Mouse (Mus musculus) cerebellum, postnatal 10 days (tissue): ENCODE measurements around the gene Gnl3l.
A peak's percentile ranks its signal among the peaks of the same experiment; 100 is the strongest.

ENCODE experiments used
- DNase-seq, 2 experiments: peaks; one replicate each; pipeline ENCODE4 v3.0.0; 2021; ENCODE audit warnings: mixed read lengths in 2 of 2

Gene Gnl3l

DNA sequence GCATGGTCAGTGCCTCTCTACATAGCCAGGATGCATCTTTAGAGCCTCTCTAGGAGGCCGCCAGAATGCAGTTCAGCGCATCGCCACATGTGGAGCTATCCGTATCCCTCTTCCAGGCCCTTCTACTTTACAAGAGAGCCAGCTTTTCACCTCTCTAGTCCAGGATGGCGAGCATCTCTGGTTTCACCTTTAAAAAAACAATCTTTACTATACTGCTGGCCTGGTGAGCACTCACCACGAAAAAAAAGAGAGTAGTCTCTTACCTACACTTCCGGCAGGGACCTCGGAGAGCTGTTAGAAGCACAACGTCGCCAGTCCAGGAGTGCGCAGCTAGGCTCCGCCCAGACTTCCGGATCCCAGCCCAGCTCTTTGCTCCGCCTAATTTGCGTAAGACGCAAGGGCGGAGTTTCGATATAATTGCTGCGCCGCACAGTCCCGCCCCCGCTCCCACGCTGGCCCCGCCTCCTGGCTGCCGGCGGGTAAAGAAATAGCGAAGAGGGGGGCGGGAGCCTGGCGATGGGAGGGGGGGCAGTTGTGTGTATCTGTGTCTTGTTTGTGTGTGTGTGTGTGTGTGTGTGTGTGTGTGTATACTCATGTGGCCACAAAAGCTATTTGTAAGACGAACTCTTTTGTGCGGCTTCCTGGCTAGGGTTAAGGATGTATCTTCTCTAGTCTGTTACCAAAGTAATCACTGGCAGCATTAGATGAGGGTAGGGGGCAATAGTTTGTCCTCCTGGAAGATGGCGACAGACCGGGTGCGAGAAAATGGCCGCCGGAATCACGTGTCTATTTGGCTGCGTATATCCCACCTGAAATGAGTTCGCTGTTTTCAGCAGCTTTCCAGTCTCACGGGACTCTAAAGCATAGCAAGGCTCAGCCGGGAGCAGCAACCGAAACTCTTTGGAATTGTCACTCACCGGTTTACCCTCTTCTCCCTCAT lies at the start of gene Gnl3l:
Gene Gnl3l (minus strand): TSS at position 385 of the 940 bp plus-strand sequence.
- peak; percentile 92 to 95 for DNase-seq

DNA sequence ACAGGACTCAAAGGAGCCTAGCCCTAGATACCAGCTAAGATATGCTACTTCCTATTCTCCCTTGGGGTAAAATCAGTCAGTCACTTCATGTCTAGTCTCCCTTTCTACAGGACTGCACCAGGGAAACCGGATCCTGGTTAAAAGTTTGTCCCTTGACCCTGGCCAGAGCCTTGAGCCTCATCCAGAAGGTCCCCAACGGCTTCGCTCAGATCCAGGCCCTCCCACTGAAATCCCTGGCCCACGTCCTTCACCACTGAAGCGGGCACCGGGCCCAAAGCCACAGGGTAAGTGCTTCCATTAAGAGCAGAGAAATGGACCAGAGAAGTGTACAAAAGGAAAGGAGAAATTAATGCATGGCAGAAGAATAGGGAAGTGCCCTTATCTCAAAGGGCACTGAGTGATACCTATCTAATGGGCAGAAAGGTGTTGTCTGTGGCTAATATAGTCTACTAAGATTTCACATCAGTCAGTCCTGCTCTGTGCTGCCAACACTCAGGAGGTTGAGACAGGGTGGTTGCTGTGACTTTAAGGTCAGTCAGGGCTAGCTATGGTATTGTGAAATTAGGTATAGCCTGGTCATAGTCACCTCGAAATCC lies 49.0 kb upstream of the Gnl3l start:
- DNase-seq, result peak; percentile 33 to 52

DNA sequence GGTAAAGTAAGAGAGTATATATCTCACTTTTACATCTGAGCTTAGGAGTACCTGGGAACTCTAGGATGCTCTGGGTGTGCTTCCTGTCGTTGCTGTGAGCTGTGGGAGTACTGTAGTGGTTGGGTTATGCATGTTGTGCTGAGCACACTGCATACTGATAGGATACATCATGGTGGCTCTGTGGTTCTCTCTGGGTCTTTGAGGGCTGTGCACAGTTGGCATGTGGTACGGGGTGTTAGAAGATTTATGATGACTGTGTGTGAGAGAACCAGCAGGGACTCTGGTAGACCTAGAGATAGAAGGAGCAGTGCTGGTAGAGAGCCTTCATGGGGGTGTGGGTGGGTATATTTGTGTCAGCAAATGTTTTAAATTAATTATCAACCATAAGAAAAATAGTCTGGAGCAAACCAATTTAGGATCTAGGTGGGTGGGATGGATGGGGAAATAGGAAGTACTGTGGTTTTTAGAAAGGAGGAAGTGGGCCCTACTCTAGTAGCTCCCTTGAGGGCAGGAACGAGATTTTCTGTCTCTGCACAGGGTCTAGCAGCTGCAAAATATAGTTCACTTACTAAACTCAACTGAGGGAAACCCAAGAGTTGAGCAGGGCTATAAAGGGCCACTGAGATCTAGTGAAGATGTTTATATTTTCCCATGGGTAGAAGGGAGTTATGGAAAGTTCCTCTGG lies 44.6 kb upstream of the Gnl3l start:
- DNase-seq, result no peak

DNA sequence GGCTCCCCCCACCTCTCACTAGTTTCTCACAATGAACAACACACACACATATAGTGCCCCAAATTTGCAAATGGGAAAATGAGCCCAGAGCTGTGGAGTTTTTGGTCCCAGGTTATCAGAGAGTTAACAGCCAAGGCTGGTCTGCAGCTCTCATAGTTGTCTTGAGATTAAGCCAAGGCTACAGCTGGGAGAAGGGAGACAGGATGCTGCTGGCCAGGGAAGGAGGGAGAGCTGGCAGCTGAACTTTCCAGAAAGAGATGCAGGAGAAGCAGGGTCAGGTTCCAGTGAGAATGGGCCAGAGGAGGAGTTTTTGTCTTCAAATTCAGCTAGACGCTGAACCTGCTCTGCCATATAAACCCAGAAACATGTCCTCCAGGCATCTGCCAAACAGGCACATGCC lies 42.2 kb upstream of the Gnl3l start:
- peak; percentile 28 to 43 for DNase-seq

DNA sequence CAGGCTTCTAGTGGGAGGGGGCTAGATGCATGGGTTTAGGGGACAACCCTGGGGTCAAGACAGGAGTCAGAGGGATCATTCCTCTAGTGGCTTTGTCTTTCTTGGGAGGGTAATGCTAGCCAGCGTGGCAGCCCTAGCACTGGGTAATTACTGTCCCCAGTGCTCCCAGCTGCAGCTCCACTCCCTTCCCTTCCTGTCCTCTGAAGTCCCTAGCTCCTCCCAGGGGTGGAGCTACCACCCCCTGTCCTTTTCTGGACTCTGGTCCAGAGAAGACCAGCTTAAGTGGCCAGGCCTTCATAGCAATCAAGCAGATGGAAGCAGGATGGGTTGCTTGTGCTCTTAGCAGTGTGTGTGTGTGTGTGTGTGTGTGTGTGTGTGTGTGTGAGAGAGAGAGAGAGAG lies 38.4 kb upstream of the Gnl3l start:
- DNase-seq, result peak; percentile 15 to 25

DNA sequence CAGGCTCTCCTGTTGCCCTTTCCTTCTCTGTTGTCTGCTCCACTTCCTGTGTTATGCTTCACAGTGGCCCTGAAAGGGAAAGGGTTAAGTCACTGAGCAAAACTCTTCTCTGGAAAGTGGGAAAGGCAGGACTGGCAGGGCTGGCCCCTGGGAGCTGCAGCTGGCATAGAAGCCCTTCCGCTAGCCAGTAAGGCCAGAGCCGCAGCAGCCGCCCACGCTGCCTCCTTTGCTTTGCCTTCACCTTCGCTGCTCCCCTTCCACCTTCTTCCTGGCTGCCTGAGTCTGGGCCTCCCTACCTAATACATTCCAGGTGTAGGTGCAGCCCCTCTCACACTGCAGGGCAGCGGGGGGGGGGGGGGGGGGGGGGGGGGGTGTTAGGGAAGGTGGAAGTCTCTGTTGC lies 37.4 kb upstream of the Gnl3l start:
- no peak for DNase-seq

DNA sequence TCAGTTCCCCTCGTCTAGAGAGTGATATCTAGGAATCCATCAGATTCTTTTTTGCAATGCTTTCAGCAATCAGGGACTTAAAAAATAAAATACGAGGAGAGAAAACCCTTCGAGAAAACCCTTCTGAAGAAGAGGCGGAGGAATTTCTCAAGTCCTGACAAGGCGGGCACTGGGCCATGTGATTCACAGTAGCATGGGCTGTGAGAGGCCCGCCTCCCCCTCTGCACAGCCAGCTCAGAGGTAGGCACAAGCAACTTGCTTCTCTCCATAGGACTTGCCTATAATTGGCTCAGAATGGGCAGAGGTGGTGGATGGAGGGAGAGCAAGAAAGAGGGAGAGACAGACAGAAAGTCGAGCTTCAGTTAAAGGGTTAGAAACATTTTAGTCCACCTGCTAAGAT lies 33.2 kb upstream of the Gnl3l start:
- DNase-seq, result peak; percentile 36 to 48

DNA sequence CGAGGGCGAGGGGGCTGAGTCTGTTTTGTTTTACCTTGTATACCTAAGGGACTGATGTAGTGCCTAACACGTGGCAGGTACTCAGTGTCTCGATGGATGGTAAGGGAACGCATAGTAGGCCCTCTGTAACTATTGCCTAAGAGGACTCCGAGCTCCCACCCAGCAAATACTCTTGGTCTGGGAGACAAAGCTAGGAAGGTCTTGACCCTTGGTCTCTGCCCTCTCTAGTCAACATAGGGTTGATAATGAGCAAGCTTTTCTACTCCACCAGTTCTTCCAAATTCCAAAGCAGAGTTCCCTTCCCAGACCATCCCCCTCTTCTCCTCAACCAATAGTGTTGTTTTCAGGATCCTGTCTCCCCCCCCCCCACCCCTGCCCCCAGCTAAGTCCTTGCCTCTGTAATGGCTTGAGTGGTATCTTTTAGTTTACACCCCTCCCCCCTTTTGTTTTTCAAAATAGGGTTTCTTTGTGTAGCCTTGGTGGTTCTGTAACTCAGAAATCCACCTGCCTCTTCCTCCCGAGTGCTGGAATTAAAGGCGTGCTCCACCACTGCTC lies 32.6 kb upstream of the Gnl3l start:
- no peak for DNase-seq

DNA sequence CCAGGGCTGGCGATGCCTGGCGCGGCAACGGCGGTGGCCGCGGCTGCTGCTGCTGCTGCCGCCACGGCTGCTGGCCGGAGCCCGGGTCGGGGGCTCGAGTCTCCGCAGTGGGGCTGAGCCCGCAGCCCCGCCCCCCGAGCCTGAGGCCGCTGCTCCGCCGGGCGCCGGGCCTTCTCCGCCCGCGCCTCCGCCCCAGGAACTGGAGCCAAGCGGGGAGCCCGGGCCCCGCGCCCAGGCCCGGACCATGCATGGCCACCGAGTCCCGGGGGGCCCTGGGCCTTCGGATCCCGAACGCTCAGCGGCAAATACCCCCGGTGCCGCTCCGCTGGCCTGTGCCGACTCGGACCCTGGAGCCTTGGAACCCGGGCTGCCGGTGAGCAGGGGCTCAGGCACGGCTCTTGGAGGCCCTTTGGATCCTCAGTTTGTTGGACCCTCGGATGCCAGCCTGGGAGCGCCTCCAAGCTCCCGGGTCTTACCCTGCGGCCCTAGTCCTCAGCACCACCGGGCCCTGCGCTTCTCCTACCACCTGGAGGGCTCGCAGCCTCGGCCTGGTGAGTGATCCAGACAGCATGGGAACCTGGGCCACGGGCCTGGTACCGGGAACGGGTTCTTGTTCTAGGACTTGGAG lies 30.4 kb upstream of the Gnl3l start:
- peak; percentile 56 to 63 for DNase-seq

DNA sequence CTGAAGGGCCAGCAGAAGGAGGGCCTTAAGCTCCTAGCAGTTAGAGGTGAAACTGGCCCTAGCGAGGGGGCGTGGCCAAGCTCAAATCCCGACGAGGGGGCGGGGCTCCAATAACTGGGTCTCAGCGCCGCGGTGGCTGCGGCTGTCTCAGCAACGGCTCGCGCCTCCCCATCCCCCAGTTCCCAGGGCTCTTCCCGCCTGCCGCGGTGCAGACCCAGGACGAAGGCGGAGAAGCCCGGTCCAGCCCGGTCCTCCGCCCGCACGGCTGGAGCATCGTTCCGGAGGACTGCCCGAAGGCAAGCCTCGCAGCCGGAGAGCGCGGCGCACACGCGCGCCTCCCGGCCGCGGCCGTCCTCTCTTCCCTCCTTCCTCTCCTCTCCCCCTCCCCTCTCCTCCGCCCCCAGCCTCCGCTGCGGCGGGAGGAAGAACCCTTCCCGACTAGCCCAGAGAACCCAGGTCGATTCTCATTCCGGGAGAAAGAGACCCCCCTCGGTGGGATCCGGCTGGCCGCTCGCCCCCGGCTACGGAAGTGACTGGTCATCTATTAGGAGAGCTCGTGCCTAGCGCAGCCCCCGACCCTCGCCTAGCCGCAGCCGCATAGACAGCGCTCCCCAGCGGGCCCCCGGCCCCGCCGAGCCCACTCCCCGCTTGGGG lies 29.8 kb upstream of the Gnl3l start:
- DNase-seq, result peak; percentile 93 to 95

DNA sequence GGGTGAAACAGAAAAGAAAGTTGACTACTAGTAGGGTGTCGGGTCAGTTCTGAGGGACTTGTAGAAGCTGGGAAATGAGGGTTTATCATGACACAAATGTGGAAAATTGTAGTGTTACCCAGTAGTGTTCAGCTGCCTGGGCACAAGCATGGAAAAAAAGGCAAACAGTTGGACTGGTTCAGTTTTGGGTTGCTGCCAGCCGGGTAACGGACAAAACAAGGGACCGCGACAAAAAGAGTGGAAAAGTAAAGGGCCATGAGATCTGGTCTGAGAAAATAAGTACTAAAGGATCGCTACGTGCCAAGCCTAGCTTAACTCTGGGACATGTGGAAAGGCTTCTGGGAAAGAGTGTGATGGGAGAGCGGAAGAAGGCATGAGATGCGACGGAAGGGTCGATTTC lies 29.2 kb upstream of the Gnl3l start:
- DNase-seq, result peak; percentile 51 to 57

DNA sequence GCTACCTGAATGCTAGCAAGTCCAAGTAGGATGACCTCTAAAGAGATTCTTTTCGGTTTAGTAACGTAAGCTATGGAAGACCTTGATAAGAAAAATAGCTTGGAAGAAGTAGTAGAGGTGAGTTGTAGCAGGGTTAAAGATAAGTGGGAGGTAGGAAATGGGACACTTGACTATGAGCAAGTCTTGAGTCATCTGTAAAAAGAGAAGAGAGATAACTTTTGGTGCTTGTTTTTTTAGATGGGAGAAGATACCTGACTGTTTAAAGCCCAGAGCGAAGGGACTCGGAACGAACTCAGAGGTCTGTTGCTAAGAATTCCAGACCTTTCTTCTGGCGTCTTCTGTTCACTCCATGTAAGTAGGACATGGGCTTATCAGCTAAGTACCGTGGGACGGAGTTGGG lies 28.7 kb upstream of the Gnl3l start, which contains the start of gene Fgd1:
Gene Fgd1 (plus strand): TSS at position 301 of the 400 bp plus-strand sequence.
- DNase-seq, result no peak

DNA sequence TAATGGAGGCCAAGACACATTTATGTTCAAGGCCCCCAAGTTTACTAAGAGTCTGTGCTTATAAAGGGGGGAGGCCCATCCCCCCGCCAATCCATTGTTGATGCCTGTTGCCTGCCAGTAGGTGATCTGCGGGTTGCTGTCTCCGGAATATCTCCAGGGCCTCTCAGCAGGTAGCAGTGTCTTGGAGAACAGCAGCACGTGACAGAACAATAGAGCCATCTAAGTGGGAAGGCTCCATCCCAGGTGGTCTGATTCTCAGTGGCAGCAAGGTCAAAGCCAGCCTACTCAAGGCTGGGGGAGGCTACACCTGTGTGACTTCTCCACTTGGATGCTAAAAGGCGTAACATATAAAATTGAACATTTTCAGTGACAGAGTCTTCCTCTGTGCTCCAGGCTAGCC lies 24.1 kb upstream of the Gnl3l start:
- no peak for DNase-seq

DNA sequence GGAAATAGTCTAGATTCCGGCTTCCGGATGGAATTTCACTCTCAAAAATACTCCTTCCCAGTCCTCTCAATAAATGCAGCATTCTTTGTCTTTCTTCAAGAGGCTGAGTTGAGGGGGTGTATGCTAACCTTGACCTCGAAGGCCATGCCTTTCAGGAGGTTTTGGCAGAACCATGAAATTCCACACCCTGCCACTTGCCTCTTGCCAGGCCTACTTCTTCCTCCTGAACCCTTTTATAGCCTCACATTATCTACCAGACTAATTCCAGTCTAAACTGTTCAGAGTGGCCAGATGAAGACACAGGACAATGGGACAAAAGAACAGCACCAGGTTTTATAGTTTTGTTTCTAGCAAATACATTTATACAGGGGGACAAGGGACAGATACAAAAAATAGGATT lies 14.3 kb upstream of the Gnl3l start:
- no peak for DNase-seq

DNA sequence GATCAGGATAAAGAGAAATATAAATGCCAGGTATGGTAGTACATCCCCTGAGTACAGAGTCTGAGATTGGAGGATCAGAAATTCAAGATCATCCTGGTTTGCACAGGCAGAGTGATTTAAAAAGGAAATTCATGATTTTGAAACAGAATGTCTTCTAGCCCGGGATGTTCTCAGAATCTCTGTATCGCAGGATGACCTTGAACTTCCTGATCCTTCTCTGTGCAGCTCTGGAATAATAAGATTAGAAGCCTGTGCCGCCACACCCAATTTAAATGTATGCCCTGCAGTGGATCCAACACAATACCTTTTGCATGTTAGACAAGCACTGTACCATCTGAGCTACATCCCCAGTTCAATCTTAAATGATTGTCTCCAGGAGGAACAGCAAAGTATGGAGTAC lies 1.7 kb upstream of the Gnl3l start:
- peak in 1 of 2 experiments; percentile 2 for DNase-seq

DNA sequence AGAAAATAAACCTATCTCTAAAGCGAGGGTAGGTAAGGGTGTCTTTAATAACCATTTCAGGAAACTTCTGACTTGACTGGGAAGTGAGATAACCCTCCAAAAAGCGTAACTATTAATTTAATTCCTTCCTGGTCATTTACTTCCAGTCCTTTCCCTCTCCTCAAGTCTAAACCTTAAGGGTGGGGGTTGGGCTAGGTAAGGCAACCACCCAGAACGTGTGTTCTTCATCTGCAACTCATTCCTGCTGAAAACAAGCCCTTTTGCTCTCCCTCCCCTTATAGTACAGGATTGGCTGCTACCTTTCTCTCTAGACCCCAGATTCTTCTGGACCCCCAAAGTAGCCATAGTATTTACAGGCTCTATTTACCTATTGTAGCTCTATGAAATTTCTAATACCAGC lies 775 bp upstream of the Gnl3l start:
- peak; percentile 49 to 63 for DNase-seq

DNA sequence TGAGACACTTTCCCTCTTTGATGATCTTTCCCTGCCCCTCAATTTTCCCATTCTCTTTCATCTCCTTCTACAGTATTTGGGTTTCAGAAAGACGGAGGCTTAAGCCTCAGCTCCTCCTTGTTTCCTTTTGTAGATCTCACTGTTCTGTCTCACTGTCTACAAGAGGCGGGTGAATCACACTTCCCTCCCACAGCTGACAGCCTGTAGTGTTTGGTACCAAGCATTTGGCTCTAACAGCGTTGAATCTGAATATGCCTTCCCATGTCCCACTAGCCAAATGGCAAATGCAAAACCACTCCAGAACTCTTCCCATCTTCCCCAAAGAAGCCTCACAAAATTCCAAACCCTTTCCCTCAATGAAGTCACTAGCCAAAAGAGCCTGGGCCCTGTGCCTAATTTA lies 20.3 kb downstream of the Gnl3l start:
- DNase-seq, result no peak

DNA sequence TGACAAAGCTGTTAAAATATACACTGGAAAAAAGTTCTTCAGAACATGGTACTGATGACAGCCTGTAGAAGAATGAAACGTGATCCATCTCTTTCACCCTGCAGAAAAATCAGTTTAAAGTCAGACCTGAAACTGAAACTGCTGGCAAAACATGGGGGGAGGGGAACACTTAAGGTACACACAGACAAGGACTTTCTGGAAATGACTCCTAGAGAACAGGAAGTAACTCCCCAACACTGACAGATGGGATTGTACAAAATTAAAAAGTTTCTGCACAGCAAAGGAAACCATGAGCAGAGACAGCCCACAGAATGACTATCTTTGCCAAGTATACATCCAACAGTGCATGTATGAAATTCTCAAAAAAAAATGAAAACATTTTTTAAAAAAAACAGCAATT lies 35.5 kb downstream of the Gnl3l start:
- DNase-seq, result no peak

DNA sequence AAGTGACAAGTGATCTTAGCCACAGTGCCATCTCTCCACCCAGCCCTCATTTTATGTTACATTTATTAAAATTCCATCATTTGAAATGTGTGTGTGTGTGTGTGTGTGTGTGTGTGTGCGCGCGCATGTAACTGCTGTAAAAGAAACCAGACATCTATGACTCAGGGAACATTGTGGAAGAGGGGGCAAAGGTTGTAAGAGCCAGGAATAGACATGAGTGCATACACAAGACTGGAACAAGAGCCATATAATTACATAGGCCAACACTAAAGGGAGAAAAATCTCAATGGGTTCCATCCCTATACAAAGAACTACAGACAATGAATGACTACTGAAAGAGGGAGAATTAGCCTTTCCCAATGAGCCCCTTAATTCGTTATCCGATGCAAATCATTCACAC lies 41.7 kb downstream of the Gnl3l start:
- no peak for DNase-seq

DNA sequence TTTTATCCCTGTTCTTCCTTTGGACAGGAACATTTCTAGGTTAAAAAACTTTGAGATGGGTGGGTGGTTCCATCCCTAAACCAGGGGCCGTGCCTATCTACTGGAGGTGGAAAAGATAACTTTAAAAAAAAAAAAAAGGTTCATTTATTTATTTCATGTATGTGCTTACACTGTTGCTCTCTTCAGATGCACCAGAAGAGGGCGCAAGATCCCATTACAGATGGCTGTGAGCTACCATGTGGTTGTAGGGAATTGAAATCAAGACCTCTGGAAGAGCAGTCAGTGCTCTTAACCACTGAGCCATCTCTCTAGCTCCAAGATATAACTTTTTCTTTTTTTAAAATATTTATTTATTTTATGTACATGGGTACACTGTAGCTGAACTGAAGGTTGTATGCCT lies 54.1 kb downstream of the Gnl3l start:
- peak in 1 of 2 experiments; percentile 3 for DNase-seq

DNA sequence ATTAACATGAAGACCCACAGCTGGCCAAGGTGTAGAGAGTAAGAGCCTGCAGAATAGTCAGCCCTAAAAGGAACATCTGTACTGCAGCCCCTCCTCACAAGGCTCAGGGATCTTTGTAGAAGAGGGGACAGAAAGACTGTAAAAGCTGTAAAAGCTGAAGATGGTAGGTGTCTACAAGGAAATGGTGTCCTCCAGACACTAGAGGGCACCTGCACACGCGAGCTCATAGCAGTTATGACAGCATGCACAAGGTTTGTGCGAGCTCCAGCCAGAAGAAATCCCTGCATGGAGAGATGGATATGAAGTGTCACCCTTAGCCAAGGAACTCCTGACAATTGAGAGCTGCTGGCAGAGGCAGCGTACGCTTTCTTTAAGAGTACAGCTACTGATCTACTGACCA lies 56.4 kb downstream of the Gnl3l start:
- DNase-seq, result no peak
